Mouse (Mus musculus) layer of hippocampus, adult 9-10 months (tissue): ENCODE results near the gene Ascl4.

ENCODE experiments used
- DNase-seq: peaks from one replicate; pipeline ENCODE4 v3.0.0; 2022; ENCODE audit warnings: low spot score

The Ascl4 gene

GRCm38 (mm10) chr10:85927676-85928445 lies at the start of gene Ascl4:
Gene Ascl4, plus strand, starts transcription at chr10:85927681.
- DNase-seq = no peak

- DNase-seq = no peak
Observed at GRCm38 (mm10) chr10:85879886-85880486, 47.5 kb upstream of the Ascl4 start.

- peak; percentile 93 for DNase-seq
Observed at GRCm38 (mm10) chr10:85916498-85917309, 10.8 kb upstream of the Ascl4 start, which contains the start of gene Prdm4. Gene Prdm4, minus strand, starts transcription at chr10:85917142.

DNA sequence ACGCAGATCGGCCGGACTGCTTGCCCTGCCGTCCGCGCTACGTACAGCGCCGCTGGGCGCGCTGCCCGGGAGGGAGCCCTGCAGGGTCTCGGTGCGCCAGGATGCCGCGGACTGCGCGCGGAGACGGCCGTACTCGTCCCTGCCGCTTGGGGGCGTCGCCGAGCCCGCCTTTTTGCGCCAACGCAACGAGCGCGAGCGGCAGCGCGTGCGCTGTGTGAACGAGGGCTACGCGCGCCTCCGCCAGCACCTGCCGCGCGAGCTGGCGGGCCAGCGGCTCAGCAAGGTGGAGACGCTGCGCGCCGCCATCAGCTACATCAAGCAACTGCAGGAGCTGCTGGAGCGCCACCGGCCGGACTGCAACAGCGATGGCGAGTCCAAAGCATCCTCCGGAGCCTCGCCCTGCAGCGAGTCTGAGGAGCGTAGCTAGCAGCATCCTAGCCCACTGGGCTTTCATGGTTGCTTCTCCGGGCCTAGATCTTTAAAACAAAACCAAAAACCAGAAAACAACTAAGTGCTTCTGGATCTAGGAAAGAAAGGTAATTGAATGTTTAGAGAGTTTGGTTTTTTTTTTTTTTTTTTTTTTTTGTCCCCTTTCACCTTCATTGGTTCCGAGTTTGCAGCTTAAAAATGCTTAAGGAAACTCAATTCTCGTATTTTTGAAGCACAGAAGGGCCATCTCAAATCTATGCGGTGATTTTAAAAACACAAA lies 1.2 kb downstream of the Ascl4 start:
- DNase-seq = peak; percentile 36

- no peak for DNase-seq
Observed at GRCm38 (mm10) chr10:85929208-85929591, 1.7 kb downstream of the Ascl4 start.

GRCm38 (mm10) chr10:85929962-85930361 lies 2.5 kb downstream of the Ascl4 start:
- DNase-seq = no peak

DNA sequence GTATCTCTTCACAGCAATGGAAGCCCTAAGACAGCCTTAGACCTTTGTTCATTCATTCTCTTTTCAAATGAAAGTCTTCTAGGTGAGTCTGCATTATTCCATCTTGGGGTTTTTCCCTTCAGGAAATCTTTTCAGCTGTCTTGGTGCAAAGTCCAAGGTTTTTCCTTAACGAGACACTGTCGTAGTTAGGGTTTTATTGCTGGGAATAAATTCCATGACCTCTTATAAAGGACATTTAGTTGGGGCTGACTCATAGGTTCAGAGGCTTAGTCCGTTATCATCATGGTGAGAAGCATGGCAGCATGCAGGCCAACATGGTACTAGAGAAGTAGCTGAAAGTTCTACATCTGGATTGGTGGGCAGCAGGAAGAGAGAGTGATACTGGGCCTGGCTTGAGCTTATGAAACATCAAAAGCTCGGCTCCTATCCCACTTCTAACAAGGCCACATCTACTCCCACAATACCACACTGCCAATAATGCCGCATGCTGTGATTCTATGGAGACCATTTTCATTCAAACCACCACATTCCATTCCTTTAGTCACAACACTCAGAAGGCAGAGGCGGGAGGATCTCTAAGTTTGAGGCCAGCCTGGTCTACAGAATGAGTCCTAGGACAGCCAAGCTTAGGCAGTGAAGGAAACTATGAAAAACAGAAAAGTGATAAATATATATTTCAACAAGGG lies 8.9 kb downstream of the Ascl4 start:
- DNase-seq = no peak

DNA sequence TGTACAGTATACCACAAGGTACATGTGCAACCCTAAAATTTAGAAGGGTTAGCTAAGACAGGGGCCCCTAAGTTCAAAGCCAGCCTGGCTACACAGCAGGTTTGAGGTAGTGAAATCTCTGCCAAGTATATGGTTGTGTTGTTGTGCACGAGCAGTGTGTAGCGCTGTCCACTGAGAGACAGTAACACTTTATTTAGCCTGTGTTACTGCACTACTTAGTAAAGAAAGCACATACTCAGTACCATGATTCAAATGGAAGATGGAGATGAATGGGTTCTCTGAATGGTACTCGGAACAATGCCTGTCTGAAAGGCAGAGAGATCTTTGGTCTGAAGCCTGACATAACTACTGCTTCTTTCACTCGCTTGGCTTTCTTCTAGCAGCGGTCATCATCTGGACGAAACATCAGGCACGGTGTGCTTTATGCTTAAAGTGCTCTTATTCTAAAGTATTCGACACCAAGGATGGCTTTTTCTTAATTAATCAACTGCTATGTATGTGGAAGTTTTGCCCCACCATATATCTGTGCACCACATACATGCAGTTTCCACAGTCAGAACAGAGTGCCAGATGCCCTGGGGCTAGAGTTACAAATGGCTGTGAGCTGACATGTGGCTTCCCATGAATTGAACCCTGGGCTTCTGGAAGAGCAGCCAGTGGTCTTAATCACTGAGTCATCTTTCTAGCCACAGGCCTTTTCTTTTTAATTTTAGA lies 21.2 kb downstream of the Ascl4 start:
- DNase-seq = no peak

DNA sequence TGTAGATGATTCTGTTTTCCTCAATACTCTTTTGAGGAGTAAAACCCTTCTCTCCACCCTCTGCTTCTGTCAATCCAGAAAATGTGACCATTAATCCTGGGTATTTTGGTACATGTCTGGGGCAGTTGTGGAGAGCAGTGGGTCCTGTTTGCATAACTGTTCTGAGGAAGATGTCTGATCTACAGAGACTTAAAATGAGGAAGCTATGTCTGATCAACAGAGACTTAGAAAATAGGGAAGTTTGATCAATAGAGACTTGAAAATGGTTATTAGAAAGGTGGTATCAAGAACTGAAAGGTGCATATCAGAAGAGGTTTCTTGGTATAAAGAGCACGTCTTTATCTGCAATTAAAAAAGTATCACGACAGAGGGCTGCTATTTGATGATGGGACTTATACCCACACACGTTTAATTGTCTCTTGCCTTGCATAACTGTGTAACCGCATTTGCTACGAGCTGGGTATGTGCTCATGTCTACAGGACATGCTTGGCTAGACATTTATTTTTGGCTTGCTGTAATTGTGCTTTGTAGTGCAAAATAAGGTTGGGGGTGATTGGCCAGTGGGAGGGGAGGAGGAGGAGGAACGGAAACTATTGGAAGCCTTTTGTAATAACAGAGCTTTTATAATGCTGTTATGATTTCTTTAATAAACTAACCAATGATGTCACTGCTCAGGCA lies 24.4 kb downstream of the Ascl4 start:
- DNase-seq = no peak

- no peak for DNase-seq
Observed at GRCm38 (mm10) chr10:85953401-85953800, 25.9 kb downstream of the Ascl4 start.

GRCm38 (mm10) chr10:85954429-85954828 lies 26.9 kb downstream of the Ascl4 start:
- DNase-seq = no peak

- no peak for DNase-seq
Observed at GRCm38 (mm10) chr10:85956871-85957419, 29.5 kb downstream of the Ascl4 start.

GRCm38 (mm10) chr10:85957464-85957950 lies 30.0 kb downstream of the Ascl4 start, which contains the start of gene Rtcb:
Gene Rtcb, minus strand, starts transcription at chr10:85957823.
- DNase-seq = peak; percentile 89

- DNase-seq = no peak
Observed at GRCm38 (mm10) chr10:85962897-85963296, 35.4 kb downstream of the Ascl4 start.

DNA sequence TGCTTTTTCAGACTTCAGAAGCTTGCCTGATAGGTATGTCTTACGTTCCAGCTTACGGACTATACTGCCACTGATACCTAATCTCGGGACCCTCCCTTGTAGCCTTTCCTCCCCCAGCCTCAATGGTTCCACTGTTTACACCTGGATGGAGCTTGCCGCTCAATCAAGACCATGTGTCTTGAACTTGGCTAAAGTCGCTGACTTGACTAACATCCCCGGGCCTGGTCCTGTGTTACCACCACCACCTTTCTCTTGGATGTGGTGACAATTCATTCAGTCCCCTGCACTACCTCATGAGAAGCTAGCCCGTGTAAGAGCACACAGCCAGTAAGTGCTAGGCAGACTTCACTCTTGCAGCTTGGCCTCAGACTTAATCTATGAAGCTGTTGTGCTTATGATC lies 36.8 kb downstream of the Ascl4 start:
- DNase-seq = no peak

DNA sequence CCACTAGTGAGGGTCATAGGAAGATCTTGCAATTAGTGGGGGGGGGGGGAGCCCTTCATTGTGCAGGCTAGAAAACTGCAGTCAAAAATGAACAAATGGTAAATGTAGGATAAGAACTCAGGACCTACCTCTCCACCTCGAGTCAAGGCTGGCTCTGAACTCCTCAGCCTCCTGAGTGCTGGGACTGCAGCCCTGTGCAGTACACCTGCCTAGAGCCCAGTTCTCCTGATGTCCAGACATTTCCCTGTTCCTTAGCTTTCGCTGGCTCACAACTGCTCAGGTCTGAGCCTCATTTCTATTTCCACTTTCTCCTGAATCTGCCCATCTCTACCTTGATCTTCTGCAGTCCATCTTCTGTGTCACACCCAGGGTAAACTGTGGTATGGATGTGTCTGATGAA lies 39.0 kb downstream of the Ascl4 start:
- DNase-seq = no peak

GRCm38 (mm10) chr10:85967411-85968156 lies 40.1 kb downstream of the Ascl4 start:
- DNase-seq = no peak

DNA sequence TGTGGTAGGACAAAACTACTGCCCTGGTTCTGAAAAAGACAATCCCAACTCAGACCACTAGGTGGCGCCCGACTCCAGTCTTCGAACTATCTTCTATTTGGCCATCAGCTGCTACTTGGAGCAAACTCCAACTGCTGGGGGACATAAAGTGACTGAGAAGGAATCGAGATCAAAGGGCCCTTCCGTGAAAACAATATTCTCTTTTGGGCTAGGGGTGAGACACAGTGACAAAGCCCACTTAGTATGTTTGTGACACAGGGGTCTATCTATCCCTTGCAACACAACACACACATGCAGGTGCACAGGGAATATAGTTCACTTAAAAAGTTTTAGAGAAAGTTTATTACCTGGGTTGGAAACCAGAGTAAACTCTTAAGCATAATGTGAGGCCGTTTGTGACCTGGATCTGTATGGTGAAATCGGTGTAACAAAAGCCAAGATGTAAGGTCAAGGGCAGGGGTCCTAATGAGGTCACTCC lies 40.7 kb downstream of the Ascl4 start:
- DNase-seq = peak; percentile 87

DNA sequence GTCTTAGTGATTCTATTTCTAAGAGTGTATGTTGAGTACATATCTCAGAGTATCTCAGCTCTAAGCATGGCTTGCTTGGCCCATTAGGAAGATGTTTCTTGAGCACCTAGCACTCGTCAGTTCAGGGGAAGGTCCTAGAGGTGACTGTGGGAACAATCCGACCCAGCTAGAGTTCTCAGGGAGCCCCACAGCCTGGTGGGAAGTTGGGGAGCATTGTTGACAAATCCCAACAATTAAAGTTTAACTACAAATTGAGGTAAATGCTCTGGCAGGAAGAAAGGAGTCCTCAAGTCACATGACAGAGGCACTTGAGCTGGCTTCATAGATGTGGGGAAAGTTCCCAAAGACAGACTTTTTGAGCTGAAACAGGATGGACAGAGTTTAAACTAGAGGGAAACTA lies 41.2 kb downstream of the Ascl4 start:
- DNase-seq = no peak
